Mouse (Mus musculus): ENCODE data around the gene Gm49403. TPM values are rescaled to one million over a fixed set of nuclear protein-coding genes. Genes with fewer than 3 reads are reported as not detected.
A peak's percentile ranks its signal among the peaks of the same experiment; 100 is the strongest.
"Not testable (repeated sequence)": the region's sequence is repeated elsewhere in the genome, so short reads cannot be mapped to it uniquely, and the experiment has no call there.

Gm49403 gene
- not detected in 2 replicates for total RNA-seq (2021)
- long read RNA-seq, result 0 reads

DNA sequence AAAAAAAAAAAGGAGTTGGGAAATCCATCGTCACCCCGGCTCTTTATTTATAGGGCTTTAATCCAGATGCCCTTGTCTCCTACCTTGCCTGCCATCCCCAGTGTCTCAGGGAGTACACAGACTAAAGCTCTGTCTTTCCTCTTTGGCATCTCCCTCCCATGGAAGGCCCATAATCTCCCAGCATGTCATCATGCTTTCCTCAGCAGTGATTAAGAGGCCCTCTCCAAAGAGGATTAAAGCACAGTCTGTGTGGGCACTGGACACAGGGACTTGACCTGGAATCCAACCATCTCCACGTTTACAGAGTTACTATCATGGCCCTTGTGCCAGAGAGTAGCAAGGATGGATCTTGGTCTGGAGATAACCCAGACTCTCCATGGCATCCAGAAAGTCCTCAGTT lies at the start of gene Gm49403, which contains the start of gene Lbhd1:
Gene Gm49403 (plus strand): TSS at position 315 of the 400 bp plus-strand sequence.
Gene Lbhd1 (plus strand): TSS at position 117 of the 400 bp plus-strand sequence.
- DNase-seq, result no peak

DNA sequence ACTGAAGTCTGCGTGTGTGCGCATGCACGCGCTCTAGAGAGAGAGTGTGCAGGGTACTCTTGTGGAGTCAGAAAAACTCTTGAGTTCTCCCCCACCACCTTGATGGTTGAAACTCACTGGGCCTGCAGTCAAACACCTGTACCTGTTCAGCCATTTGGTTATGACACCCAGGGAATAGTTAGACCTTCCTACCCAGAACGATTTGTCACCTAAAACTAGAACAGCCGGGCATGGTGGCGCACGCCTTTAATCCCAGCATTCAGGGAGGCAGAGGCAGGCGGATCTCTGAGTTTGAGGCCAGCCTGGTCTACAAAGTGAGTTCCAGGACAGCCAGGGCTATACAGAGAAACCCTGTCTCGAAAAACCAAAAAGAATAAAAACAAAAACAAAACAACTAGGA lies 47.4 kb upstream of the Gm49403 start:
- DNase-seq, result not testable (repeated sequence)

DNA sequence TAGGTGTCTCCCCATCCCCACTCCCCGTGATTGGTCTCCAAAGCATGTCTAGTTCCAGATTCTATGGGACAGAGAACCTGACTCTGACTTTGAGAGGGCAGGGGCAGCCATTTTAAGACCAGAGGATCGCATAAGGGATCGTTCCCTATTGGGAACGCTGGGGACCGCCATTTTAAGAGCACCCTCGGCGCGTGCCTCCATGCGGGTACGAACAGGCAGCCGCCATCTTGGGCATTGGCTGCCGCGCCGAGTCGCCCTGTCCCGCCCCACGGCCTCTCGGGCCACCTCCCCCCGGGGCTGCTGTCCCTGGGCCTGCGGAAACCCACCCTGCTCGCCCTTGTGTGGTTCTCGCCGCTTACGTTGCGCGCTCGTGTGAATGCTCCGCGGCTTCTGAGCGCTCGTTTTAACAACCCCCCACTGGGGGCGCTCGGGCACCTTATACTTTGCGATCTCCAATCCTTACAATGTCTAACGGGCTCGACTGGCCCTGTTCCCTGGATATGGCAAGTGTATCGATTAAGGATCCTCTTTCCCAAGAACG lies 46.4 kb upstream of the Gm49403 start, which contains the start of gene Bscl2:
Gene Bscl2 (plus strand): TSS at position 217 of the 541 bp plus-strand sequence.
- peak; percentile 73 for DNase-seq

DNA sequence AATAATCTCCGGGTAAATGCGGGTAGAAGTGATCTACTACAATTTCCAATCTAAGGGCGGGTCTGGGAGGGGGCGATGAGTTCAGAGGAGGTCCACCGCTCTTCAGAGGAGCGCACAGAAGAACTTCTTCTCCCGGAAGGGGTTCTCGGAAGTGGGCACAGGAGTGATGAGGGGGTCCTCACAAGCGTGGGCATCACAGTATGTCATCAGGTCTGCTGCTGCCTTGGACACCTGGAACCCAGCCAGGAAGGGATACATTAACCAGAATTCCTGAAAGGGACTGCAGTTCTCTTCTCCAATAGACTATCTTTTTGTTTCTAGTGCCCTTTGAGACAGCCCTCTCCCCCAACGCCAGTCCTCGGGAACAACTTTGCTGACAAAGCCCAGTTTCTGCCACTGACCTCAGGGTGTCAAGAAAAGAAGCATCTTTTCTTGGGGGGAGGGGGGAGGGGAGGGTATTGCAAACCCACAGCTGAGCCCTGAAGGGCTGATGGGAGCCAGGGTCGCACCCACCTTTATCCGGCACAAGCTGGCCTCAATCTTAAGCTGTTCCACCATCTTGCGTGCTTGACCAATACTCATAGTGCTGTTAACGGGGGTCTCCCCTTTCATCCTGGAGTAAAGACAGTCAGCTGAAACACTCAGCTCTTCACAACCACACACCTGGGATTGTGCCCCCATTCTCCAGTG lies 45.5 kb upstream of the Gm49403 start:
- no peak for DNase-seq

DNA sequence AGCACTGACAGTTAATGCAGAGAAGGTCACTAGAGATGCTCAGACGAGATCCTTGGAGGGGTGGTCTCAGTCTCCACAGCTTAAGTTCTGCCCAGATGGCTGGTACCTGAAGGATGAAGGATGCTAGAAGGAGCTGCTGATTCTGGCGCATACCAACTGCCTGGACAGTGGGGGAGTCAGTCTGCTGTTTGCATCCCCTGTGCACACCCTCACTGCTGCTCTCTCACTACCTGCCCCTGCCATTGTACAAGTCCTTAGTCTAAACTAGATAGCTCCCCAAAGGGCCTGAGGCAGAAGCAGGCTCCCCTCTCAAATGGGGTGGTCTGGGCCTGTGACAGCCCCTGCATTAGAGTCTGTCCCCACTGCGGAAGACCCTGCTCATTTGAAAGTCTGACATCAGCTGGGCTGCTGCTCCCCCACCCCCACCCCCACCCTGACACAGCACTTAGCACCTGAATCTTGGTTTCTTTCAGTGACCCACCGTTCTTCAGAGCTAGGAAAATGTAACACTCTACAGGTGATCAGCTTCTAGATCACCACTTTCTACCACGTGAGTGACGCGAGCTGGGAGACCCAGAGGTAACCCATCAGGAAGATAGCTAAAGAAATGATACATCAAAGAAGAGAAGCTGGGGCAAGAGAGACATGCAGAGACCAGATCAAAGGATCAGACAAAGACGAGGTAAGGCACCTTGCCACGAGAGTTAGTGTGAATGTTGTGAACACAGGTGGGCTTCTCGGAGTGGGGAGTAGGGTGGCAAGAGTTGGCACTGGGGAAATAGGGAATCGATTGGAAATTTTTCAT lies 44.4 kb upstream of the Gm49403 start, which contains the start of gene Gng3:
Gene Gng3 (minus strand): TSS at position 92 of the 805 bp plus-strand sequence.
- no peak for DNase-seq

DNA sequence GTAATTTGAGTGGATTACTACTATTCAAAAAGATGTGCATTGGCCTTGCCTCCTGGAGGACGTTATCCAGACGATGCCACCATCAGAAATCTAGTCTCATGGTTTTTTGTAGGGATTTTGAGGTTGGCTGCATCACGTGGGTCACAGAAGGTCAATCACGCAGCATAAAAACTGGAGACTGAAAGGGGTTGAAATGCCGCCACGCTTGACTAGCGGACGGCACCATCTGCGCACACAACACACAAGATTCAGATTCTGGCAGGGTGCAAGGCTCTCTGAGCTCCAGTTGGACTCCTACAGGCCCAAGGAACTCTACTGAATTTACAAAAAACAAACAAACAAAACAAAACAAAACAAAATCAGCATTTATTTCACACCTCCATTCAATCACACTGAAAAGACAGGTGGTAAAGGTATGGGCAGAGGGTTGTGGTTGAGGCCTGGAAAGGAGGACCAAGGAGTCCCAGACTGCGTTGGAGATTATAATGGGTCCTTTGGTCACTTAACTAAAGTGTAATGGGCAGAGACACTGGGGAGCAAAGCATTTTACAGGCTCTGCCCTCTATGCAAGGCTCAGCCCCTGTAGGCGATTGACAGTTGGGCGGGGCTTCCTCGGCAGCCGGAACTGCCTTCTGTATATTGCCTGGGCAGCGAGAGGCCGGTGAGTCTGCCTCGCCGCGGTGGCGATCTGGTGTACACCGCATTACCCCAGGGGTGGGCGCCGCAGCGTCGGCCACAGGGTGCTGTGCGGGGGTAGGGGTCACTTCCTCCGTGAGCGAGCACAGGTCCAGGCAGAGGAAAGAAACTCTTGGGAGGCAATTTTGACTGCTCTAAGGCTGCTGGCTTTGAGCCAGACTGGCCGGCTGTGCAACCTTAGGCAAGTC lies 43.6 kb upstream of the Gm49403 start:
- peak; percentile 80 for DNase-seq

DNA sequence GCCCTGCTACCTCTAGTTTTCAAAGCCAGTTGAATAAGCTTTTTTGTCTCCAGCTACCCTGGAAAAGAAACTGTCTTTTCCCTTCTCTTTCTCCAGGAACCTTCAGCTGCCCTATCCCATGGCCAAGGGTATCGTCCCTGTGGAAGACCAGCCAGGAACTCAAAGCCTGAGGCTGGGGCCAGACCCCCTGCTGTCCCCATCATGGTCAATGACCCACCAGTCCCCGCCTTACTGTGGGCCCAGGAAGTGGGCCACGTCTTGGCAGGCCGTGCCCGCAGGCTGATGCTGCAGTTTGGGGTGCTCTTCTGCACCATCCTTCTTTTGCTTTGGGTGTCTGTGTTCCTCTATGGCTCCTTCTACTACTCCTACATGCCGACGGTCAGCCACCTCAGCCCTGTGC lies 42.7 kb upstream of the Gm49403 start:
- DNase-seq, result no peak

DNA sequence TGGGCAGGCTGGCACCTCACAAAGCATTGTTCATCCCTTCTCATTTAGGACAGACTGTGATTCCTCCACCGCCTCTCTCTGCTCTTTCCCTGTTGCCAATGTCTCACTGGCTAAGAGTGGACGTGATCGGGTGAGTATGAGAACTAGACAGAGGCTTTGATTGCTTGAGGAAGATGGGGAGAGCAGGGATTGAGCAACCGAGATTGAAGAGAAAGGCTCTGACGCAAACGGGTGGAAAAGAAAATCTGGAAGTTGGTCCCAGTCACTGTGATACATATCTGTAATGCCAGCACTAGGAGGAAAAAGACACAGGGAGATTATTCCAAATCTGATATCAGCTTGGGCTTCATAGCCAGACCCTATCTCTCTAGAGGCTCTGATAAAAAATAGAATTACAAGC lies 40.8 kb upstream of the Gm49403 start:
- no peak for DNase-seq

DNA sequence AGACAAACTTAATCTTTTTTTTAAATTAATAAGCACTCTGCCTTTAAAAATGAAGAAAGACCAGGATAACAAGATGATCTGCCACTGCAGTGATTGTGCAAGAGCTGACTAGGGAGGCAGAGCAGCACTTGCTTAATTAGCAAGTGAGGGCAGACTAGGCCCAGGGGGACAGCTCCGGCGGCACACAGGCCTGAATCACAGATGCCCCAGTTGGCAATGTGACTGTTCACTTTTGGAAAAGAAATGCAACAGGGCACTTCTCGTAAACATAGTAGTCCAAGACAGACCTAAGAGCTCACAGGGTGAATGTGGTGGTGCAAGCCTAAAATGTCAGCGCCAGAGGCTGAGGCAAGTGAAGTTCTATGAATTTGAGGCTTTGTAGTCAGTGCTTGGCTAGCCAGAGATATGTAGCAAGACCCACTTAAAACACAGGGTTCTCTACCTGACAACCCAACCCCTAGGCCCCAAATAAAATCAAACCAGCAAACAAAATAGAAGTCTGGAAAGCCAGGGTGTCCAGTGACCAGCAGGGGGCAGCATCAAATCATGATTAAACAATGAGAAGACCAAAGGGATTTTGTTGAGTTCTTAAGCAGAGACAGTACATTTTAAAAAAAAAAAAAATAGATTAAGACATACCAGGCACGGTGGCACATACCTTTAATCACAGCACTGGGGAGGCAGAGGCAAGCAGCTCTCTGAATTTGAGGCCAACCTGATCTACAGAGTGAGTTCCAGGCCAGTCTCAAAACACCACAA lies 39.2 kb upstream of the Gm49403 start:
- peak; percentile 73 for DNase-seq

DNA sequence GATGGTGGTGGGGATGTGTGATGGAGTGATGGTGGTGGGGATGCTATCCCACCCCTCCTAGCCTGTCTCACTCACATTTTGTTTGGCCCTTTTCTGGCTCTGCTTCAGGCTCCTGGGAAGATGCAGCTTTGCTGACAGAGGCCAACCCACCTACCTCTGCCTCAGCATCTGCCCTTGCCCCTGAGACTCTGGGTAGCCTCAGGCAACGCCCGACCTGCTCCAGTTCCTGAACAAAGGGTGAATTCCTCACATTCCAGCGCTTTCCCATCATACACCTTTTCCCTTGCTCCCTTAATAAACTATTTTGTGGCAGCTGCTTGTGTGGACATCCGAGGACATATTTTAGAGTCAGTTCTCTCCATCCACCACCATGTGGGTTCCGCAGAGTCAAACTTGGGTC lies 35.4 kb upstream of the Gm49403 start:
- DNase-seq, result no peak

DNA sequence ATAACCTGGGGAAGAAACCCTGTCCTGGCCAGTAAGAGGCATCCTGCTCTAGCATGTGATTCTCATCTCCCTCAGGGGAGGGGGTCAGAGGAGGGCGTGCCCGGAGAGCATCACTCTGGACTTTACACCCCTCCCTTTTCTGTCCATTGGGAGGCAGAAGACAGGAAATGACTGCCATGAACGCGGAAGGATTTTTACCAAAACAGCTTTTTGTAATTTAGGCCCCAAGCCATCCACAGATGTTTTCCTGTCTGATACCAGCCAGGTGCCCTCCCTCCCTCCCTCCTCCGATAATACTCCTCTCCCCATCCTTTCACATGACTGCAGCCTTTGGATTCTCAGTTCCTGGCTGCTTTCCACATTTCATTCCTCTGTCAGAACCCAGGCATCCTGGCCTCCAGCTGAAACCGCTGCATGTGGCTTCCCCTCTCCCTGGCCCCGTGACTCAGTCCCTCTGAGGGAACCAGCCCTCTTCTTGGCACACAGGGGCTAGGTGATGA lies 33.3 kb upstream of the Gm49403 start, which contains the start of gene Lrrn4cl:
Gene Lrrn4cl (plus strand): TSS at position 367 of the 500 bp plus-strand sequence.
- no peak for DNase-seq

DNA sequence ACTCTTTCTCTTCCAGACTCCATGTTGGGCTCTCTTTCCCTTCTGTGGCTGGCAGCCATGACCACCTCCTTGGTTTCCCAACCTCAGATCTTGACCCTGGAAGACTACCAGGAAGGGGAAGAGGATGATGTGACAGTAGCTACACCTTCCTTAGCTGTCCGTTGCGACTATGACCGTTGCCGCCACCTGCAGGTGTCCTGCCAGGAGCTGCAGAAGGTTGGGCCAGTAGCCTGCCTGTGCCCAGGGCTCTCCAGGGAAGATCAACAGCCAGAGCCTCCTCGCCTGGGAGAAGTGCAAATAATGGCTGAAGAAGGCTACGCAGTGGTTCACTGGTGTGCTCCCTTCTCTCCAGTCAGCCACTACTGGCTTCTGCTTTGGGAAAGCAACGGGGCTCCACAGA lies 32.1 kb upstream of the Gm49403 start:
- no peak for DNase-seq

DNA sequence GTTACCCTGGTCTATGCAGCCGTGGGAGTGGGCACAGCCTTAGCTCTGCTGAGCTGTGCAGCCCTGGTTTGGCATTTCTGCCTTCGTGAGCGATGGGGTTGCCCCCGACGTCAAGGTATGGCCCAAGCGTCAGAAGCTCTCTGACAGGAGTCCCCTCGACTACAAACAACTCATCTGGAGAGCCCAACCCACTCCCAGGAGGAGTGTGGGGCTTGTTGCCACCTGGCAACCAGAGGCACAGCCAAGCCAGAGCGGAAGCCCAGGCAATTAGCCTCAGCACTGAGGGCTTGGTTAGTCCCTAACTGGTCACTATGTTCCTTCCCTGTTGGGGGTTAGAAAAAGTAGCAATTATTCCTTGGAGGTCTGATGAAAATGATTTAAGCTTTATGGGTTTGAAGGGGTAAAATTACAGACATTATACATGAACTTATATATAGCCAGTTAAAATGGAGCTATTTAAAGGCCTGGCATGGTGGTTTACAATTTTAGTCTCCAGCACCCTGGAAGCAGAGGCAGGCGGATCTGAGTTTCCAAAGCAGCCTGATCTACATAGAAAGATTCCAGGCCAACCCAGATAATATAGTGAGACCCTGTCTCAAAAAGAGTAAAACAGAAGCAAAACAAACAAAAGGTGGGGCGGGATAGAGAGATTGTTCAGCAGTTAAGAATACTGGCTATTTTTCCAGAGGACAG lies 31.3 kb upstream of the Gm49403 start:
- DNase-seq, result no peak

DNA sequence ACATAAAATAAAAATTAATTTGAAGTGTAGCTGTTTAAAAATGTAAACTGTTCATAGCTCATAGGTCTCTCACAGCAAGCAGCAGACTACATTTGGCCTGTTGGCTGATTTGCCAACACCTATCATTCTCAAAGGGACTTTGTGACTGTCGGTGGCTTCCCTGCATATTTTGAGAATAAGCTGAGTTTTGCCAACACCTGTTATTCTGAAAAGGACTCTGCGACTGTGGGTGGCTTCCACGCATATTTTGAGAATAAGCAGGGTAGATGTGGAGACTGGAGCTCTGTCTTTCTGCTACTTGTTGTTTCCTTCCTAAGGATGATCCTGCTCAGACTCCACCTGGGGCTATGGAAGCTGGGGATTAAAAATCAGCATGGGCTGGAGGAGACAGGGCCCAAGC lies 30.6 kb upstream of the Gm49403 start:
- DNase-seq, result no peak

DNA sequence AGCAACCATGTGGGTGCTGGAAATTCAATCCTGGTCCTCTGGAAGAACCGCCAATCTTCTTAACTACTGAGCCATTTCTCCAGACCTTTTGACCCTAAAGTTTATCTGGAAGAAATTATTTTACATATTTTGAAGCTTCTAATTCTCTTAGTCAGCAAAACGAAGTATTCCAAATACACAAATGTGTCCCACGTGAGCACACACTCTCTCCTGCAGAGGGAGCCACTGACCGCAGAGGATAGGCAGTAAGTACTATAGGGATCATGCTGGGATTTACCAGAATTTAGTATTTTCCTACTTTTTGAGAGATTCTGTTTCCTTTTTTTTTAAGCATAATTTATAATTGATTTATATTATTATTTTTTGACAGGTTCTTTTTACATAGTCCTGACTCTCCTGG lies 26.0 kb upstream of the Gm49403 start:
- DNase-seq, result peak; percentile 65

DNA sequence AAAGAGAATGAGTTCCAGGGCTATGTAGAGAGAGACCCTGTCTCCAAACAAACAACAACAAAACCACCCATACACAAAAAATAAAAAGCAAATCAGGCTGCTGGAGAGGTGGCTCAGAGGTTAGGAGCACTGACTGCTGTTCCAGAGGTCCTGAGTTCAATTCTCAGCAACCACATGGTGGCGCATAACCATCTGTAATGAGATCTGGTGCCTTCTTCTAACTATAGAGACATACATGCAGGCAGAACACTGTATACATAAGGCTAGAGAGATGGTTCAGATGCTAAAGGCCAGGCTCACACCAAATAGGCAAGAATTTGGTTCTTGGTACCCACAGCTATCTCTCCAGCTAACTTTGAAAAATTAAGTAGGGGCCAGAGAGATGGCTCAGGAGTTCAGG lies 24.7 kb upstream of the Gm49403 start:
- no peak for DNase-seq

DNA sequence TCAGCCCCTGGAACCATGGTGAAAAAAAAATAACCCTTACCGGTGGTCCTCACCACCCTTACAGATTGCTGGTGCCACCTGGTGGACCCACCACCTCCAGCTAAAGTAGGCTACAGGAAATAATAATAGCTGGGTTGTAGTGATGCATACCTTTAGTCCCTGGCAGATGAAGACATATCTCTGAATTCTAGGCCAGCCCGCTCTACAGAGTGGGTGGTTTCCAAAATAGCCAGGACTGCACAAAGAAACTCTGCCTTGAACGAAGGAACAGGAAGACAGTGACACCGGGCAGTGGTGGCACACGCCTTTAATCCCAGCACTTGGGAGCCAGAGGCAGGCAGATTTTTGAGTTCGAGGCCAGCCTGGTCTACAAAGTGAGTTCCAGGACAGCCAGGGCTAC lies 19.5 kb upstream of the Gm49403 start:
- no peak for DNase-seq

DNA sequence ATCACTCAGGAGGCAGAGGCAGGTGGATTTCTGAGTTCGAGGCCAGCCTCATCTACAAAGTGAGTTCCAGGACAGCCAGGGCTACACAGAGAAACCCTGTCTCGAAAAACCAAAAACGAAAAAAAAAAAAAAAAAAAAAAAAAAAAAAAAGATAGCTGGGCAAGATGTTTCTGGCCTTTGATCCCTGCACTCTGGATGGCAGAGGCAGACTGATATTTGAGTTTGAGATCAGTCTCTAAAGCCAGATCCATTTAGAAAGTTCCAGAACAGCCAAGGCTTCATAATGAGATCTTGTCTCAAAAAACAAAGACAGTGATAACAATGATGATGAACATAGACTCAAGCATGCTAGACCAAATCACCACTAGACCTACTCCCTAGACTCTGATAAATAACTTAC lies 13.3 kb upstream of the Gm49403 start:
- not testable (repeated sequence) for DNase-seq

DNA sequence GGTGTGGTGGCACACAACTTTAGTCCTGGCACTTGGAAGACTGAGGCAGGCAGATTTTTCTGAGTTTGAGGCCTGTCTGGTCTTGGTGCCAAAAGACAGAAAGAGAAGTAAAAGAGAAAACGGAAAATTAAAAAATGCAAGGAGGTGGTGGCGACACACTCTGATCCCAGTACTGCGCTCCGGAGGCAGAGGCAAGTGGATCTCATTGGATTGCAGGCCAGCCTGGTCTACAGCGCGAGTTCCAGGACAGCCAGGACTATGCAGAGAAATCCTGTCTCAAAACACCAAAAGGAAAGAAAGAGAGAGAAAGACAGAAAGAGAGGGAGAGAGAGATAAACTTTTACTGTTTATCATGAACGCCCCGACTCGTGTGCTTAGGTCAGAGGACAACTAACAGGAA lies 12.9 kb upstream of the Gm49403 start:
- no peak for DNase-seq

Measured in adrenal gland, postnatal 25 days (tissue).